Mouse (Mus musculus) yolk sac, embryonic 10.5 days (tissue): ENCODE data around the gene Kcnj2.

Source experiments
- DNase-seq: peaks from one replicate; pipeline ENCODE4 v3.0.0-alpha.2; 2017; ENCODE audit warnings: low spot score

Gene Kcnj2

DNA sequence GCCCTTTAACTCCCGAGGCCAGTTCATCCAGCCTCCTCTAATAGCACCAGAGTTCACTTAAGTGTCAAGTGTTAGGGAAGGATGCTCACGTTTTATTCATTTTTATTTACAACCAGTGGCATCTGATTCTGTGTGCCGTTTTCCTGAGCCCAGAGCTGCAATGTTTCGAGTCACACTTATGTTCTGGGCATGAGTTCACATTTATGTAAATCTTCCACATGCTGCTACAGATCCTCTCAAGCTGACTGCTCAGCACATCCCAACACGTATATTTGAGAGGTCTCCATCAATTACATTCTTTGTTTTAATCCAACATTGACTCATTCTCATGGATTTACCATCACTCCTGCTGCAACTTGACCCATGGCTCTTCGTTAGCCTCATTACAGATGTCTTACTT lies 25.2 kb downstream of the Kcnj2 start:
- DNase-seq, result no peak

DNA sequence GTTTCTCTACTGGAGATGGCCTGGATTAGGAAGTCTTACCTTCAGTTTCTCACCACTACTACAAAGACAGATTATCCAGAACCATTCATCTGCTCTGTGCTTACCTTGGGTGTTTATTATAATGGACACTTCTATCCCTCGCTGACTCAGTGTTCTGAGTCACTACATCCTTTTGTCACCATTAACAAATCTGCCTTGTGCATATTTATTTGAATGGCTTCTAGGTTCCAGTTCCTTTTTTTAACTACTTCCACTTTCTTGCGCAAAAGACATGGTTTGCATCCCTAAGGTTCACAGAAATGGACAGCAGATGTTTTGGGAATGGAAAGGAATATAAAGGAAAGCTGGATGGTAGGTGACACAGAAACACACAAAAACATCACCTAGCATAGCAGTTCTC lies 27.0 kb downstream of the Kcnj2 start:
- no peak for DNase-seq

DNA sequence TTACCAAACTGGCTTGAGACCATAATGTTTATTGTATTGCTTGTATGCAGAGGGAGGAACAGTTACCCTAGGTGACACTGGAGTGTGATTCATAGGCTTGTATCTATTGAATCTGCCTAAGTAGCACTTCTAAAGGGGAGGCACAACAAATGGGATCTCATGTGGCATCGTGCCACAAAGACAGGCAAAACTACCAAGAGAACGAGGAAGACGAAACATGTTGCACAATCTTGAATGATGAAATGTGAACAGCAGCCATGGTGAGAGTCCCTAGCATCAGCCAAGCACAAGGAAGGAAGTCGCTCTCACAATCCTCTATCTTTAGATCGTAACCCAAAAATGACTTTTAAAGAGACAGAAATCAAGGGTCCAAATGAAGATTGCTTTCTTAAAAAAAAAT lies 30.6 kb downstream of the Kcnj2 start:
- no peak for DNase-seq

DNA sequence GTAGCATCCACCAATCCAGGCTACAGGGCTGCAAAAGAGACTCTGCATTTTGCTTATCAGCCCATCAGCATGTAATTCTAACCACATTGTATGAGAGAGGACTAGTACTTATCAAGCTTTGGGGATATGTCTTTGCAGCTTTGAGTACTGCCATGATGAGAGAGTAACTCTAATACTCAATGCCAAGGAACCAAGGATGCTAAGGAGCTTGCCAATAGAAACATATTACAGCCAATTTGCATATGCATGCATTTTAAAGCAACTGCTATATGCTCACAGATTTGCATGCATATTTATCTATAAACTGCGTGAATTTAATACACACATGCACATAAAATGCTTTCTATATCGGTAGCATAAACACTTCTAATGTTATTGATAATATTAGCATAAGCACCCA lies 34.2 kb downstream of the Kcnj2 start:
- DNase-seq, result no peak

DNA sequence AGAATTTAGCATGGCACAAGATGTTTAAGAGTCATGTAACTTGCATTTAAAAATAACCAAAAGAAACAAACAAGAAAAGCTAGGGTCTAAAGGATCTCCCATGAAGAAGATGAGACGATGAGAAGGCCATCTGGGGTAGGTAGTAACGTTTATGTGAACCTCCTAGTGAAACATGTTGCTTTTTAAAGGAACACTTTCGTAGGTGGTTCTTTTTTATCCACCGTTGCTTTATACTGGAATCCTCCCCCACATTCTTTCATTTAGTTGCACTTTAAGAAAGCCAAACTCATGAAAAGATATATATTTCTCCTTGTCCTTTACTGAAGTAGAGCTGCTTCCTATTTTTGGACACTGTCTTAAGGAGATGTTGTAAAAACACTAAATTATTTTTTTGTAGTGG lies 34.7 kb downstream of the Kcnj2 start:
- no peak for DNase-seq

DNA sequence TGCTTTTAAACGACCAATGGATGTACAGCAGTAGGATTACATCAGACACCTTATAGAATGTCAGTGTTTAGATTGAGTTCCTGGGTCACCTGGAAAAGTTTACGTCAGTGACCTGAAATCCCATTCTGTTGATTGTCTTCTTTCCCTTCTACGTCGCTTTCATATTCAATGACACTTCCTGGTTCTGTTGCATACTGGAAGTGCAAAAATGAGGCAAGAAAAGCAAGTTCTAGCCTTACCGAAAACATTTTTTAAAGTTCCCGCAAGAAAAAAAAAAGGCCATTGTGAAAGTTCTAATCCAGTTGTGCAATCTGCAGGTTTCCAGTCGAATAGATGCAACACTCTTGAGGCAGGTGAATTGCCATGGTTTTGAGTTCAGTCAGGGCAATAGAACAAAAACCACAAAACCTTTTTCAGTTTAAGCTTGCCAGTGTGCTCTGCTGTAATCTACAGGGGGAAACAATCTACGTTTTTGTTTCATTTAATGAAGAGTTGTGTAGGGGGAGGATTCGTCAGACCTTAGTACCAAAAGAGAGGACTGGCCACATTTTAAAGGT lies 35.7 kb downstream of the Kcnj2 start:
- no peak for DNase-seq

DNA sequence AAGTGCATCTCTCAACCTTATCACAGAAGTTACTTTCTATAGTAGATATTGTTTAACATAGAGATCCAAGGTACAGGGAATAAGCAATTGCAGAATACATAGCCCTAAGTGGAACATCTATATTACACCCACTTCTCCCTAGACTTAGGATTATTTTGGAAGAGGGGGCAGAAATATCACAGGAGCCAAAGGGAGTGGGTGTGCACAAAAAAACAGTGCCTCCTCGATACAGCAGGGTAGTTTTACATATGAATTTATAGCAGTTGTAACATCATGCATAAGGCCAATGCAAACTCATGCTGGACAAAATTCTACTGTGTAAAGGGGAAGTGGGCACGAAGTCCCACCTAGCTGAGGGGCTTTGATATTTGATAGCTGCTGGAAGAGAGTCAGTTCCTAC lies 38.5 kb downstream of the Kcnj2 start:
- DNase-seq, result no peak

DNA sequence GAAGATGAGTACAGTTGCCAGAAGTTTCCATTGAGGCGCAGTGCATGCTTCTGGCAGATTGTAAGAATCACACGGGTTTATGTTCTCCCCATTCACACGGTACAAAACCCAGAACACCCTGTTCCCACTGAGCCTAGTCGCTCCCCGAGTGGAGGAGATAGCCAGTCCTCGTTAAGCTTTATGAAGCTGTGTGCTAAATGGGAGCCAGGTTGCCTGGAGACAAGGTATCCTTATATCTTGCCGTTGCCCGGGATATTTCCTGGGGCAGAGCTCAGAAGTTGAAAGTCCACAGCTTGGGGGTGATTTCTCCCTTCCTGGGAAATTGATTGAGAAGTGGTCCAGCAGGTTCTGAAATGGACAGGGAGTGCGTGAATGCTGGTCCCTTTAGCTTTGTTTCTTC lies 42.2 kb downstream of the Kcnj2 start:
- DNase-seq, result no peak

DNA sequence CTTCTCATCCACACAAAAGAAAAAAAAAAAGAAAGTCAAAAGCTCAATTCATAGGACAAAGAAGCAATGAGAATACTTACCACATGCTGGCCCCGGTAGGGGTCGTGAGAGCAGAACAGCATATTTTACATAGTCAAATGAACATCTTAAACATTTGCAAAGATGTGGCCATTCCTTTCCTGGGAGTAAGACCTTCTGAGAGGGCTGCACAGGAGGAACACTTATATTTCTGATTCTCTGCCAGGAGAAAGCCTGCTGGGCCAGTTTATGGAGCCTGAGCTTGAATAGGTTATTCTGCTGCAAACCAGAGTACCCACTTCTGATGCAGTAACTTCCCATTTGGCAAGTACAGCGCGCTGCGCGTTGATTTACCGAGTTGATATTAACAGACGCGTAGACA lies 55.5 kb downstream of the Kcnj2 start:
- DNase-seq, result no peak

DNA sequence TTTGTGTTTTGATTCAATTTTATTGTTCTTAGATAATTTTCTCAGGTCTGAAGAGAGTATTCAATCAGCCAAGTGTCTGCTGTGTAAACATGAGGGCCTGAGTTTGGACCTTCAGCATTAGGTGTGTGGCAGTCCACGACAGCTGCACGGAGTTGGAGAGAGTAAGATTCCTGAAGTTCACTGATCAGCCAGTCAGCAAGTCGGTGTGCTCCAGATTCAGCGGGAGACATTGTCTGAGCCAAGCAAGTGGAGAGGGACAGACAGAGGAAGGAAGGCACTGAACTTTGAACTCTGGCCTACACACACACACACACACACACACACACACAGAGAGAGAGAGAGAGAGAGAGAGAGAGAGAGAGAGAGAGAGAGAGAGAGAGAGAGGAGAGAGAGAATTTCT lies 57.4 kb downstream of the Kcnj2 start:
- peak; percentile 48 for DNase-seq

DNA sequence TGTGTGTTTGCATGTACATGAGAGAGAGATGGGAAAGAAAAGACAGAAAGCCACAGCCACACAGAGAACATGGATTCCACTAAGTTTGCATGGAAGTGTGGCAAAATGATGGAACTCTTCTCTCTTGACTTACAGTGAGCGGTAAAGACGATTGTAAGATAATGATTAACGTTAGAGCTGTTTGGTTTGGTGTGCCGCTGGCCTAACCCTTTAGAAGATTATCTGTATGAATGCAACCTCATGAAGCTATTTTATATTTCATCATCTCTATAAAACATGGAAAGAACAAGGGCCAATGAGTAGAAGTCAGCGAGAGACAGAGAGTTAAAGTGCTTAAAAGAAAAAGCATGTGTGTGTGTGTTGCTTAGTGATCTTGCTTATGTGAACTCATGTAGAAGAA lies 60.0 kb downstream of the Kcnj2 start:
- no peak for DNase-seq
